Mouse (Mus musculus): ENCODE data around the gene Adarb1.

DNA sequence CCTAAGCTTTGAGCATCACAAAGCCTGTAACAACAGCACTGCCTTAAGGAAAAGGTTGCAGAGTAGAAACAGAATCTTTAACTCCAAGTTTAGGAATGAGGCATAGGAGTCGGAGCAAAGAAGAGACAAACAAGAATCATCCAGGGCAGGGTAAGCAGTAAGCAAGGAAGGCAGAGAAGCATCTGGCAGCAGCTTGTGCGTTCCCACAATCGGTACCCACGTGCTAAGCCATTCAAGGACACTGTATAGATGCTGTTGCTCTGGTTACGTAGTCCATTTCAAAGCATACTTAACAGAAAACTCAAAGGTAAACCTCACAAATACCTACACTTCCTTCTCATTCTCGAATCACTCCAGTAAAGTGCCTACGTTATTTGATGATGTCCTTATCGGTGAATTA lies 35.0 kb downstream of the Adarb1 start:
- no peak for TF ChIP-seq CTCF (IDR thresholded peaks at IDR 0.05; ENCODE audit: borderline replicate concordance, control insufficient read depth, extremely low read depth, insufficient read depth, low read length, poor library complexity)
- no peak for TF ChIP-seq POLR2A (IDR thresholded peaks at IDR 0.05; ENCODE audit: control insufficient read depth, extremely low read depth, insufficient read depth, low read length, poor library complexity)
